Mouse (Mus musculus) B cell, adult (primary cell): ENCODE results near the gene Bpnt1. TPM values are rescaled to one million over a fixed set of nuclear protein-coding genes. Genes with fewer than 3 reads are reported as not detected.

Experiments
- total RNA-seq: library from RNA; stranded (reverse); gene quantifications from 4 replicates; pipeline ENCODE4 v1.2.4, GENCODE M21; 2023; ENCODE audit not compliant: inconsistent age

The Bpnt1 gene
- 18.4 to 24.3 TPM (median 19.9 TPM) in 4 replicates for total RNA-seq

DNA sequence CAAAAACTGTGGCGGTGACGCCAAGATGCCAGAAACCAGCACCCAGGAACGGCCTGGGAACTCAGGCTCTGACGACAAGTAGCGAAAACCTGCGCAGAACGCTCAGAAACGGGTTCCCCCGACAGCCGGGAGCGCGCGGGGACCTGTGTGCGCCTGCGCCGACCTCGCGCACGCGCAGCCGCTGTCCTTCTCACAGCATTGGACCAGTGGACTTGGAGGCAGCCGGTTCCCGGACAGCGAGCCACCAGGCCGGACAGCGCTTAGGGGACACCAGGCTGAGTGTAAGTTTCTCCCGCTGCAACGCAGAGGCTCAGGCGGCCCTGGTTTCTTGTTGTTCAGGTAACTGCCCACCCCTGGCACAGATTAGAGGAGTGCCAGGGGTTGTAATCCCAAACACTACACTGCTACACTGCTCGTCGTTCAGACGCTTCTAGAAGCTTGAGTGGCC, at the start of gene Bpnt1:
Bpnt1 (plus strand) TSS at position 167 of the 448 bp plus-strand sequence.

DNA sequence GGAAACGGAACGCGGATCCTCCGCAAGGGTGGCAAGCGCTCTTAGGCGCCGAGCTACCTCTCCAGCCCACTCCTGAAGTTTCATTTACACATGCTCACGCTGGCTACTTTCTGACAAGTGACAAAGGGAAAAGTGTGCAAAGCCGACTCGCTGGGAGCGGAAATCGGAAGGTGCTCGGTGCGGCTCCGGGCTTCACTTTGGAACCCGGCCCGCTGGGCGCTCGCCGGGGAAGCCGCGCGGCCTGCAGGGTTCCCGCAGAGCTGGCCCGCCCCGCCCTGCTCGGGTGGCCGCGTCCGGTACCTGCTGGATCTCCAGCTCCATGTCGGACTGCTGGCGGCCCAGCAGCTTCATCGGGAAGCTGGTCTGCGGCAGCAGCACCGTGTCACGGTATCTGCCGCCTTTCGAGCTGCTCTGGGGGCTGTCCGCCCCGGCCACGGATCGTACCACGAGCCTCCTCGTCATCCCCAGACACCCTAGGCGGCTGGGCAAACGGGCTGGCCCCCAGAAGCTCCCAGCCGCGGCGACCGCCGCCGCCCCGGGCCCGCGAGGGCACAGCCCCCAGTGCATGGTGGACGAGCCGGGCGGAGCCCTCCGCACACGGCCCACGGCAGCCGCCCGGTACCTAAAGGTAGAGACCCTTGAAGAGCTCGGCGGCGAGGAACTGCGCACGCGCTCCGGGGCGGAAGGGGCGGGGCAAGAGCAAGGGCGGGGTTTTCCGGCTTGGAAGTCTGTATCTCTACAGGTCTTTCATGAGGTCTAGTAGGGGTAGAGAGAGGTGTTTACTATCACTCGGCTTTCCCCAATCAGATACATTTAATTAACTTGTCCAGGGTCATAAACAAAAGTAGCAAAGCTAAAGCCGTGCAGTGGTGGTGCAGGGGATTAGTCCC, 3.0 kb upstream of the Bpnt1 start, which contains the start of gene Iars2:
Iars2 (minus strand) TSS at position 676 of the 890 bp plus-strand sequence.

DNA sequence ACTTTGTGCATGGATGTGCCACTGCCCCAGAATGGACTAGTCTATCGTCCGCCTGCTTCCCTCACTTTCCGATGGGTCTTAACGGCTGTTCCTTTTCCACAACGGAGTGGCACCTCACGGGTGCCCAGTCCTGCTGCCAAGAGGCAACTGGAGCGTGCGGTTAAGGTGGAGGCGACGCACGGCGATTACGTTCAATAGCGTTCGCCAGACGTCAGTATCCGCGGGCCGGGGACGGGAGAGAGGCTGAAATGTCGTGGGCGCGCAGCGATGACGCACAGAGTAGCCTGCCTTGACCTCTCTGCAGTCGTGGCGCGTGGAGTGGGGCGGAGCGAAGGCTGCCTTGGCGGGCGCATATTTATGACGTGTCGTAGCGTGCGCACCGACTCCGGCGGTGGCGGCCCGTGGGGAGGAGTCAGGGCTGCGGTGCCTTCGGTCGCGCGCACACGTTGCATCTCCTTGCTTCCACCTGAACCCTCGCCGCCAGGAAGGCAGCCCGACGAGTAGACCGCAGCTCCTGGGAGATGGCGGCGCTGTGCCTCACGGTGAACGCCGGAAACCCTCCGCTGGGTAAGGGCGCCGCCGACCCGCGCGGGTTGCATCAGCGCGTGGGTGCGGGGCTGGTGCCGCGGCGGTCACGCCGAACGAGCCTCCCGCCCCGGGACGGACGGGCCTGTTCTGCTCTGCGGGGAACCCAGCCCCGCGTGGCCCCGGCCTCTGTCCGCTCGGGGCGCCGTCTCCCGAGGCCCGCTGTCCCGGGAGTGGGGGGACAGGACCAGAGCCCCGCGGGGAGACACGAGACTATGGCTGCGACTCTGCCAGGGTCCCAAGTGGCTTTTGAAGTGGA, 30.9 kb downstream of the Bpnt1 start, which contains the start of gene Eprs:
Eprs (plus strand) TSS at position 368 of the 844 bp plus-strand sequence.

Other genes starting within 250 kb of the Bpnt1 start
- 69.4 to 76.3 TPM (median 73.9 TPM) in 4 replicates for gene Rab3gap2, start 128.0 kb upstream of the Bpnt1 start, total RNA-seq
- gene Iars2, start 2.8 kb upstream of the Bpnt1 start, total RNA-seq = 27.5 to 32.8 TPM (median 31.1 TPM) in 4 replicates
- gene Eprs, start 30.9 kb downstream of the Bpnt1 start, total RNA-seq = 102 to 116 TPM (median 113 TPM) in 4 replicates
- gene Slc30a10, start 122.7 kb downstream of the Bpnt1 start, total RNA-seq = not detected in 4 replicates